Comparison of ENCODE assay signal across 13 mouse cellular contexts in the genomic region with DNA sequence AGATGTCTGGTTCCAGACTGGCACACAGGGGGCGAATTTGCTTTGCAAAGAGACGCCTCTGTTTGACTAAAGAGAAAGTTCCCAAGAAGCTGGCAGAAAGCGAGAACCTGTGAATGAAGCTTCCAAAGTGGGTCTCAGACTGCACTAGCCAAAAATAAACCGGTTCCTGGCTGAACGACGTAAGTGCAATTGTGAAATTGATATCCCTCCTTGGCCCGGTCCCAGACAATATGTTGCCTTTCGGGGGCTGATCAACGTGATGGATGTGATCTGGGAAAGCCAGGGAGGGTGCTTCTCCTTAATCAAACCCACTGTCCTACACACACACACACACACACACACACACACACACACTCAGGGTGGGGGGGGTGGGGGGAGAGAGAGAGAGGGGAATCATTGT. TPM values are rescaled to one million over a fixed set of nuclear protein-coding genes. Genes with fewer than 3 reads are reported as not detected.
DNase-seq lines count a peak whose midpoint lies in the region; ATAC-seq and TF ChIP-seq lines count a peak whose summit lies in the region.
"Had no signal": no experiment of that assay in that cellular context is flagged by ENCODE, and none has a peak within 500 bp of the region (broad histone marks: within the 10 kb centered on the region; RNA-seq: fewer than 3 reads in every experiment).

No protein-coding gene starts in this region.

- no peak overlapping the region for H3K4me3 ChIP-seq in heart, embryonic 12.5 days
- H3K4me3 ChIP-seq in lung, postnatal 0 days (ENCODE audit: low read depth, low read length) = no peak overlapping the region
- no peak overlapping the region for H3K4me3 ChIP-seq in forebrain, embryonic 13.5 days

- TF ChIP-seq EP300 in lung, postnatal 0 days (IDR thresholded peaks at IDR 0.05) = no peak

- H3K9me3 ChIP-seq in heart, embryonic 12.5 days (replicated peaks) = no peaks in the 10 kb centered on the region
- H3K9me3 ChIP-seq in lung, postnatal 0 days (ENCODE audit: low read length) = no peaks in the 10 kb centered on the region
- H3K9me3 ChIP-seq in forebrain, embryonic 13.5 days (replicated peaks) = no peaks in the 10 kb centered on the region

- no peak for ATAC-seq in heart, embryonic 12.5 days (ENCODE audit: insufficient number of reproducible peaks, low FRiP score)
- no peak for ATAC-seq in lung, postnatal 0 days
- ATAC-seq in forebrain, embryonic 13.5 days = peak; percentile 59
- ATAC-seq in CD4-positive, CD25-positive, alpha-beta regulatory T cell, adult 4 months = no peak
- ATAC-seq: midbrain, embryonic 16.5 days had no signal

- TF ChIP-seq CTCF in lung, postnatal 0 days (IDR thresholded peaks at IDR 0.05) = no peak

- 29% methylated on average over 9 of the region's 9 CpGs for WGBS in heart, embryonic 12.5 days
- WGBS in lung, postnatal 0 days = 25% methylated on average over 9 of the region's 9 CpGs
- WGBS in forebrain, embryonic 13.5 days = 18% methylated on average over 9 of the region's 9 CpGs

- no peak overlapping the region for H3K9ac ChIP-seq in heart, embryonic 12.5 days
- H3K9ac ChIP-seq in lung, postnatal 0 days (replicated peaks; ENCODE audit: low read depth) = no peak overlapping the region
- H3K9ac ChIP-seq in forebrain, embryonic 13.5 days = no peak overlapping the region

- no peaks in the 10 kb centered on the region for H3K27me3 ChIP-seq in heart, embryonic 12.5 days (replicated peaks)
- H3K27me3 ChIP-seq in lung, postnatal 0 days (replicated peaks; ENCODE audit: insufficient read depth, low read length) = no peaks in the 10 kb centered on the region
- H3K27me3 ChIP-seq in forebrain, embryonic 13.5 days = peaks cover 3% of the 10 kb centered on the region; the same call in 1 of the 2 replicates

- H3K27ac ChIP-seq in heart, embryonic 12.5 days (ENCODE audit: poor library complexity, severe bottlenecking) = no peak overlapping the region
- H3K27ac ChIP-seq in lung, postnatal 0 days (ENCODE audit: low read length) = no peak overlapping the region
- H3K27ac ChIP-seq in forebrain, embryonic 13.5 days = no peak overlapping the region

- H3K4me1 ChIP-seq in heart, embryonic 12.5 days (replicated peaks) = peaks cover 5% of the 10 kb centered on the region
- H3K4me1 ChIP-seq in lung, postnatal 0 days (ENCODE audit: insufficient read depth, low read depth, low read length) = no peaks in the 10 kb centered on the region
- peaks cover 39% of the 10 kb centered on the region for H3K4me1 ChIP-seq in forebrain, embryonic 13.5 days

- H3K36me3 ChIP-seq in heart, embryonic 12.5 days = no peaks in the 10 kb centered on the region
- H3K36me3 ChIP-seq in lung, postnatal 0 days (ENCODE audit: insufficient read depth, low read length) = no peaks in the 10 kb centered on the region
- H3K36me3 ChIP-seq in forebrain, embryonic 13.5 days (ENCODE audit: poor library complexity, severe bottlenecking) = no peaks in the 10 kb centered on the region

- peak overlapping the region; percentile 45 for H3K4me2 ChIP-seq in heart, embryonic 12.5 days
- no peak overlapping the region for H3K4me2 ChIP-seq in lung, postnatal 0 days (replicated peaks; ENCODE audit: low read depth, low read length)
- no peak overlapping the region for H3K4me2 ChIP-seq in forebrain, embryonic 13.5 days

- no peak for DNase-seq in heart, adult 9 months (ENCODE audit: low spot score in 2 of 2)
- DNase-seq in lung, postnatal 0 days (ENCODE audit: low spot score) = peak; percentile 18
- no peak for DNase-seq in lung, adult 18-20 months
- DNase-seq in embryo, embryonic 10.5 days (ENCODE audit: low spot score) = peak; percentile 34
- DNase-seq in frontal cortex, postnatal 25 days (ENCODE audit: low spot score in 2 of 2) = no peak
- DNase-seq: adrenal gland, postnatal 10 days; cerebellum, adult 11 months; kidney, adult 11 months; lung, adult 2 months had no signal

RNA-seq across cellular contexts. Expression of gene D1Pas1, which starts 41.8 kb away (rescaled TPM):
- 0.37 and 0.50 TPM in 2 replicates for polyA plus RNA-seq in heart, embryonic 12.5 days (2016; fragmentation: Nextera tagmentation; extraction: Ambion mirVana)
- not detected in 2 replicates for polyA plus RNA-seq in lung, postnatal 0 days (2015; fragmentation: Nextera tagmentation; extraction: Ambion mirVana)
- not detected in 2 replicates for polyA plus RNA-seq in forebrain, embryonic 13.5 days (2015; fragmentation: Nextera tagmentation; extraction: Ambion mirVana)
- not detected for polyA plus RNA-seq in CD4-positive, CD25-positive, alpha-beta regulatory T cell, adult 4 months (2017; shearing (Covaris generic))
- polyA plus RNA-seq: lung, adult 2 months had no signal

Comparison
In these comparisons a context has a peak if more than half of its experiments do, and no peak if none do; other contexts are left out.
1. DNase-seq: peak in lung, postnatal 0 days (single experiment) and embryo, embryonic 10.5 days (single experiment); none in heart, adult 9 months (0 of 2), lung, adult 18-20 months (0 of 2) and frontal cortex, postnatal 25 days (0 of 2).